Mouse (Mus musculus): Measurements from ENCODE around the gene Samd5.

- TF ChIP-seq EP300 (IDR thresholded peaks at IDR 0.05; ENCODE audit: low read depth), result no peak
- no peak for TF ChIP-seq CTCF (IDR thresholded peaks at IDR 0.05; ENCODE audit: low read depth)
These were observed 72.2 kb downstream of the Samd5 start for GRCm38 (mm10) chr10:9602845-9603244.
